Mouse (Mus musculus) lung, postnatal 14 days (tissue): ENCODE measurements around the gene Adgrl2.

Experiments
- DNase-seq: peaks from one replicate; pipeline ENCODE4 v3.0.0; 2021

Gene Adgrl2

GRCm38 (mm10) chr3:148920881-148921280, 69.5 kb downstream of the Adgrl2 start:
- DNase-seq, result no peak

- no peak for DNase-seq
These were observed 71.9 kb downstream of the Adgrl2 start for GRCm38 (mm10) chr3:148918425-148918824.

- no peak for DNase-seq
These were observed 72.5 kb downstream of the Adgrl2 start for GRCm38 (mm10) chr3:148917837-148918236.

- DNase-seq, result no peak
These were observed 74.1 kb downstream of the Adgrl2 start for GRCm38 (mm10) chr3:148916226-148916625.

GRCm38 (mm10) chr3:148912944-148913684, 77.2 kb downstream of the Adgrl2 start:
- DNase-seq, result no peak

DNA sequence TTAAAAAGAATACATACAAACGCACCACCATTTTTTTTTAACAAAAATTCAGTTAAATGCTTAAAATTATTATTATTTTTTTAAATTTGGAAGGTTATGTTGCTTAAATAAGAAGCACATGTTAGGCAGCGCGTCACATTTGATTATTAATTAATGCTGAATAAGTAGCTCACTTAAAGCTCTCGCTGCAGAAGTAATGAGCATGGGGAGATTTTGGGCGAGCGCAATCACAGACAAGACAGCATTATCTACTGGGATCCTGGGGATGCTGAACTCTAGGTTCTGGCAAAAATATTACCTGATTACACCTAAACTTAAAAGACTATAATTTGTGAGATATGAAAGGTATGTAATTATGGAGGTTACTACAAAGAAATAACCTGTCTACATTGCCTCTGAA, 77.8 kb downstream of the Adgrl2 start:
- DNase-seq, result no peak

DNA sequence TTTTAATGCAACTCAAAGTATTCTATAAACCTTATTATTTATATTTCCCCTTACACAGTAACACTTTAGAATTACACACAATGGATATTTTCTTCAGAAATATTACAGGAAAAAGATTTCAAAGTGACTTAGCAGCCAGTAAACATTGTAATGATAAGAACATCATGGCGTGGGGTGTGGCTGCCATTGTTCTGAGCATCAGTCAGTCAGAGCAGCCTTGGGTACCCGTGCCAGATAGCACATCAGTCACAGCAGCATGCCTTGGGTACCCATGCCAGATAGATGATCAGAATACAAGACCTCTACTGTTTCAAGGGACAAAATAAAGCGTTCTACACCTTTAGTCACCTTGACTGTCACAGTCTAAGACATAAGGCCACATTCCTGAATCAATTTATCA, 82.5 kb downstream of the Adgrl2 start:
- DNase-seq, result peak; percentile 49

DNA sequence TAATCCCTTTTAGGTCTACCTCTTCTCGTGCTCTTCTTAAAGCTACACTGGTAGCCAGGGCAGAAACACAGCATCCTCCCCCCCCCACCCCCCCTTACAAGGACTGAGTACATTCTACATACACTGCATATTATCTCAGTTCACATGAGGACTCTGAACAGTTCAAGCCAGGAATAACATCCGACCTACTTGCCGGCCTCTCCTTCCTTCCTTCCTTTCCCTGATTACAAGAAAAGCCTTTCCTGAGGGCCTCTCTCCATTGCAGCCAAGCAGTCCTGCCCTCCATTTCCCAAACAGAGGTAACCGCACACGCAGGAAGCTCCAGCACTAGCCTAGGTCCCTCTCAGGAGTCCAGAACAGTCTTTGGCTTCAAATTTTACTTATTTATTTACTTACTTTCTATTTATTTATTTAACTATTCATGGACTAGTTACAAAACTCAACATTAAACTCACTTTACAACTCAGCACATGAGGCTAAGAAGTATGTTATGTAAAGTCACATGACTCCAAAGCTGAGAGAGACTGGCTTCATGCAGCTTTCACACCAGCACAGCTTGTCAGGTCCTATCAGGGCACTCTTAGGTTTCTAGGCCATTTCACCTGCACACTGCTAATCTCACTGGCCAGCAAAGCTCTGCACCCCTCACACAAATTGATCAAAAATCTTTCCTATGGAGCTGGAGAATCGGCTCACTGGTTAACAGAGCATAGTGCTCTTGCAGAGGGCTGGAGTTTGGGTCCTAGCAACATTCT, 83.2 kb downstream of the Adgrl2 start:
- DNase-seq, result peak; percentile 24

GRCm38 (mm10) chr3:148905906-148906779, 84.2 kb downstream of the Adgrl2 start:
- no peak for DNase-seq

DNA sequence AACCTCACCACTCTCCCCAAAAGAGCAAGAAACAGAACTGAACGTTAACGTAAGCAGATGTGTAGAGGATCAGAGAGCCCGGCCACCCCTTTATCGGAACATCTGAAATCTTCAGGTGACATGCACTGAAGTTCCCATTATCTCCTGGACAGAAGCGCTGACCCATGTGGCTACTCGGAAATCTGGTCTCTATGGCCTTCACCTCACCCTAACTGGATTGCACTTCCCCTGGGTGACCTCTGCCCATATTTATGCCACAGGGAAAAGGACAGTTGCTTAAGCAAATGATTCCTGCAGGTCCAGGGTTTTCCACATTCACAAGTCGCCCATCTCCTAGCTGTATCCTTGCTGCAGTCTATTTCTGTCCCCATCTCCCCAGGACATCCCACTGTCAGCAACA, 84.9 kb downstream of the Adgrl2 start:
- no peak for DNase-seq

- no peak for DNase-seq
These were observed 90.5 kb downstream of the Adgrl2 start for GRCm38 (mm10) chr3:148899857-148900256.

DNA sequence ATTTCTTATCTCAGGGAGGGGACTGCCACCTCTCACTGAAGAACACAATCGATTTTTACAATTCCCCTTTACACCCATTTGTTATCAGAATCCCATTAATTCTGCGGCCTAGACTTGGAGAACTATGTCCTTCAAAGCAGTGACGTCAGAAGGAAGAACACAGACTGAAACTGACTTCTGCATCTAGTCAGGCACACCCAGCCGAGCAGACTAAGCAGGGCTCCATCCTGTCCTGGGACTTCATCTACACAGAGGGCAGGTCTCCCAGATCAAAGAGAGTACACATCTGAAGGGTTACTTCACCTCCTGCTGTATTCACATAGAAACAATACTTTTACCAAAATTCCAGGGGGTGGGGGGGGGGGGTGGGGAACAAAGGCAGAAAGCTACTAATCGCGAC, 90.9 kb downstream of the Adgrl2 start:
- DNase-seq, result no peak

DNA sequence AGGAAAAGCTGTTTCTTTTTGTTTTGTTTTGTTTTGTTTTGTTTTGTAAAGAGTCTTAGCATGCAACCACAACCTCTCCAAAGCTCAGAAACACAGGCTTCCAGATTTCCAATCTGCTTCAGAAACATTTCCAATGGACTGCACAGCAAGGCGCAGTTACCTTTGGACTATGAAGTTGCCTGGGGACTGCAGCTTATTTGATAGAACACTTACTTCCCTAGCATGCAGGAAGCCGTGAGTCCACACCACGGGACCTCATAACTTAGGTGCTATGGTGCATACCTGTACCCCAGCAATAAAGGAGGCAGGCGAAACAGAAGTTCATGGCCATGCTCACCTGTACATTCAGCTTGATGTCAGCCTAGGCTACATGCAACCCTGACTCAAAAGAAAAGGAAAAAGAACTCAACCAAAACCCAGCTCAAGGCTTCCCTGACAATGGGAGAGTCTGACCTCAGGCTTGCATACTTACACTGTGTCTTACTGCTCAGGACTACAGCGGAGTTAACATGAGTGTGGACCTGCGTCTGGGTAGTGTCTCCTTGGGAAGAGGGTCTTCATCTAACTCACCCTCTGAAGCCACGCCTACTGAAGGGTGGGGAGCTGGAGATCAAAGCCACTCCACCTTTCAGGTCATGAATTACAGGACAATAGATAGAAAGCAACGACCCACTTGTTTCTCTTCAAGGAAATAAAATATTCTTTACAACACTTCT, 91.7 kb downstream of the Adgrl2 start:
- no peak for DNase-seq

DNA sequence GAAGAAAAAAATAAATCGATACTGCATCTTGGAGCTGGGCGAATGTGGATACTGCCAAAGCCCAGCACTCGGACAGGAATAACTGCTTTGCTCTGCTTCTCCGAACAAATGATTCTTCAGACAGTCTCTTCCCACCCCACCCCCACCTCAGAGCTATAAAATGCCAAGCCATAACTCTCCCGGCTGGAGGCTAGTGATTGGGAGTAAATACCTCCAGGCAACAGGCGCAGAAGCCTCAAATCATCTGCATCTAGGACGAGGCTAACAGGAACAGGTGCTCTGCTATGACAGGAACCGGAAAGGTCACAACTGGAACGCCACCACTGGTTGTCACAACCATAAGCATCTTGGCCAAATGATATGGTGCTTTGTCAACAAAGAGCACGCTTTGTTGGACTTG, 94.1 kb downstream of the Adgrl2 start:
- DNase-seq, result no peak

- DNase-seq, result no peak
These were observed 94.8 kb downstream of the Adgrl2 start for GRCm38 (mm10) chr3:148895396-148896109.

DNA sequence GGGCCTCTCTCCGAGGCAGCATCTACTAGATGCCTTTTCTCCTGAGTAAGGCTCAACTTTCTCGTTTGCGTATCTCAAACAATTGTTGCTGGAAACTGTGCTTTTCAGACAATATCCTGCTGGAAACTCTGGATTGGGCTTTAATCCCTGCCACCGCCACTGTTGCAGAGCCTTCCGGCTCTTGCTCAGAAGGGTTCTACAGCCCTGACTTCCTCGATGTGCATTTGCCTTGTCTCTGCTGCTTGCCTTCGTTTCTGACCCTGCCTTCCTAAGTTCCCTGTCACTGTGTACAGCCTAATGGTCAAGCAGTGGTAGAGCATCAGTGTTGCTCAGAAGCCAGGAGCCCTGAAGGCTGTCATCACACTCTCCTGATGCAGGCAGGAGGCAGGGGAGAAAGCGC, 95.5 kb downstream of the Adgrl2 start:
- no peak for DNase-seq

- no peak for DNase-seq
These were observed 102.5 kb downstream of the Adgrl2 start for GRCm38 (mm10) chr3:148887902-148888301.

DNA sequence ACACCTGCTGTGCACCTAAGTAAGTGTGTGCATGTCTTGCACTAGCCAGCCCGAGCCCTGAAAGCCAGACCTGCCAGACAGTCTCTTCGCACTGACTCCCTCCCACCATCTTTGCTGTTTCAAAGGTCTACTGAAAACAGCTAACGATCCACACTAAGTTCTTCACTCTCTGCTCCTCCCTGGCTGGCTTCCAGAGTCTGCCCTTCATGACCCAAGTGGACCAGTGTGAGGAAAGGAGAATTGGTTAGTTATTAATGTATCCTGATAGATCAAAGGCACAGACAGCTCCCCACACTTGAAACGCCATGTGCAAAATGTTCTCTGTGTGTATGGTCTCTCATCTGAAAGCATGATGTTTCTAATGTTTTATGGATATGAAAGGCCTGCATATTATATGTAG, 103.4 kb downstream of the Adgrl2 start:
- DNase-seq, result no peak

- no peak for DNase-seq
These were observed 104.2 kb downstream of the Adgrl2 start for GRCm38 (mm10) chr3:148885980-148886668.

DNA sequence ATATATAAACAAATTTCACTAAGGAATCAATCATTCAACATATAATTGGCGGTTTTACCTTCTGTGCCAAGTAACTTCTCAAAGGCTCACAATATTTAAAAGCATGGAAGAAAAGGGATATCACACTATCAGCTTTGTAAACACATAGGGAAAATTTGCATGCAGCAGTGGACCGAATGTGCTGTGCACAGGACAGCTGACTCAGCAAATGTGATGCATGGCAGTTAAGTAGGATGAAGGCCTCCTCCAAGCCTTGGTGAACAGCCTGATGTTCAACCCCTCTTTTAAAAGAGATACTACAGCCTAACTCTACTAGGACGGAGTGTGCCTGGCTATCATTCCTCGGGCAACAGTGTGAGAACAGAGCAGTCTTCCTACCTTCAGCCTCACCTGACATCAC, 105.2 kb downstream of the Adgrl2 start:
- no peak for DNase-seq

GRCm38 (mm10) chr3:148881431-148881830, 108.9 kb downstream of the Adgrl2 start:
- no peak for DNase-seq
